ENCODE assay signal across 8 mouse cellular contexts in the genomic region with DNA sequence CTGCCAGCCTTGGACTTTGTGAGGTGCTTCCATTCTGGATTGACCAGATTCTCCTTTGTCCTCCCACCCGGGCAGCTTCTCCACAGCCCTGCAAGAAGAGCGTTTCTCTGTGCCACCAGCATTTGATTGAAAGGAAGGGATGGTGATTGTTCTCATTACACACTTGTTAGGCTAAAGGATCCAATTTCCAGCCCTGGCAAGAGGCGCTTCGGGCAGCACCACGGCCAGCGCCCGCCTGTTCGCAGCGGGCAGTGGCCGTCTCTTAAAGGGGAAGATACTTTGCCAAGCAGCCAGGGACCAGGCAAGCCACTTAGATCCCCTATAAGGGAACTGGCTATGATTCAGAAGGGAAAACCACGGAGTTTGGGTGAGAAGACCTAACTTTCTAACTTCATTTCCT. TPM values are rescaled to one million over a fixed set of nuclear protein-coding genes. Genes with fewer than 3 reads are reported as not detected.
A peak's percentile ranks its signal among the peaks of the same experiment; 100 is the strongest.
DNase-seq lines count a peak whose midpoint lies in the region; ATAC-seq and TF ChIP-seq lines count a peak whose summit lies in the region.

No protein-coding gene starts in this region.

- TF ChIP-seq POLR2A in bone marrow macrophage, adult 2 months (IDR thresholded peaks at IDR 0.05; ENCODE audit: borderline replicate concordance, low read depth, low read length), result no peak

- no peaks in the 10 kb centered on the region for H3K36me3 ChIP-seq in embryonic facial prominence, embryonic 14.5 days (ENCODE audit: control insufficient read depth, insufficient read depth, low read length)
- no peaks in the 10 kb centered on the region for H3K36me3 ChIP-seq in limb, embryonic 11.5 days (ENCODE audit: control insufficient read depth, insufficient read depth, low read length)
- no peaks in the 10 kb centered on the region for H3K36me3 ChIP-seq in neural tube, embryonic 12.5 days

- peak overlapping the region; percentile 53 for H3K4me2 ChIP-seq in embryonic facial prominence, embryonic 14.5 days (ENCODE audit: low read depth, low read length)
- peak overlapping the region; percentile 36 for H3K4me2 ChIP-seq in limb, embryonic 11.5 days (ENCODE audit: low read depth, severe bottlenecking)
- peak overlapping the region; percentile 62 for H3K4me2 ChIP-seq in neural tube, embryonic 12.5 days (replicated peaks)

- WGBS in embryonic facial prominence, embryonic 14.5 days, result 0% methylated on average over 11 of the region's 11 CpGs
- WGBS in limb, embryonic 11.5 days, result under 1% methylated on average over 11 of the region's 11 CpGs
- WGBS in neural tube, embryonic 12.5 days, result under 1% methylated on average over 11 of the region's 11 CpGs

- intact Hi-C loops in heart, postnatal 25 days (cut with DNase I), result no loop called here
- intact Hi-C loops in heart, postnatal 36 days (cut with DNase I), result no loop called here
- intact Hi-C loops in left cerebral cortex, postnatal 14 days (cut with DNase I), result loop anchor here (5.0 kb wide), 1 partner anchor 34 kb away; no protein-coding TSS in a partner anchor

- H3K27me3 ChIP-seq in embryonic facial prominence, embryonic 14.5 days (replicated peaks; ENCODE audit: control insufficient read depth, insufficient read depth, low read length), result peaks cover 58% of the 10 kb centered on the region
- H3K27me3 ChIP-seq in limb, embryonic 11.5 days (ENCODE audit: control insufficient read depth, insufficient read depth, low read length), result peaks cover 50% of the 10 kb centered on the region
- peaks cover 76% of the 10 kb centered on the region for H3K27me3 ChIP-seq in neural tube, embryonic 12.5 days (replicated peaks)

- H3K9me3 ChIP-seq in embryonic facial prominence, embryonic 14.5 days (ENCODE audit: control insufficient read depth, low read length), result no peaks in the 10 kb centered on the region
- no peaks in the 10 kb centered on the region for H3K9me3 ChIP-seq in limb, embryonic 11.5 days (ENCODE audit: control insufficient read depth, low read length)
- no peaks in the 10 kb centered on the region for H3K9me3 ChIP-seq in neural tube, embryonic 12.5 days

- DNase-seq in heart, adult 8-10 months (ENCODE audit: low spot score), result peak; percentile 7
- DNase-seq in heart, postnatal 25 days (ENCODE audit: low spot score), result no peak
- DNase-seq in embryonic facial prominence, embryonic 14.5 days (ENCODE audit: low spot score), result peak; percentile 79
- DNase-seq in heart, postnatal 36 days, result peak; percentile 29 to 41
- DNase-seq in limb, embryonic 11.5 days (ENCODE audit: low spot score), result peak; percentile 84
- DNase-seq in left cerebral cortex, postnatal 14 days (ENCODE audit: low spot score in 2 of 2), result no peak

- no peak overlapping the region for H3K27ac ChIP-seq in bone marrow macrophage, adult 2 months (ENCODE audit: insufficient read depth, low read depth, low read length)
- no peak overlapping the region for H3K27ac ChIP-seq in embryonic facial prominence, embryonic 14.5 days (replicated peaks; ENCODE audit: low read depth, low read length)
- no peak overlapping the region for H3K27ac ChIP-seq in limb, embryonic 11.5 days (replicated peaks; ENCODE audit: low read depth, low read length)
- no peak overlapping the region for H3K27ac ChIP-seq in neural tube, embryonic 12.5 days

- no peak for TF ChIP-seq CTCF in bone marrow macrophage, adult 2 months (IDR thresholded peaks at IDR 0.05; ENCODE audit: low read depth, low read length)

- H3K4me1 ChIP-seq in bone marrow macrophage, adult 2 months (ENCODE audit: control insufficient read depth, insufficient read depth, low read length), result peaks cover 11% of the 10 kb centered on the region
- H3K4me1 ChIP-seq in embryonic facial prominence, embryonic 14.5 days (ENCODE audit: control insufficient read depth, insufficient read depth, low read length), result 0 out of 2 replicates have a peak, but pooled peaks cover 6% of the 10 kb centered on the region
- peaks cover 4% of the 10 kb centered on the region; the same call in 1 of the 2 replicates for H3K4me1 ChIP-seq in limb, embryonic 11.5 days (ENCODE audit: control insufficient read depth, insufficient read depth, low read length)
- peaks cover 18% of the 10 kb centered on the region for H3K4me1 ChIP-seq in neural tube, embryonic 12.5 days

- peak overlapping the region; percentile 4; the same call in 1 of the 2 replicates for H3K4me3 ChIP-seq in bone marrow macrophage, adult 2 months (ENCODE audit: insufficient read depth, low read length)
- peak overlapping the region; percentile 30 for H3K4me3 ChIP-seq in embryonic facial prominence, embryonic 14.5 days (ENCODE audit: low read depth, low read length)
- H3K4me3 ChIP-seq in limb, embryonic 11.5 days (ENCODE audit: low read depth, low read length), result peak overlapping the region; percentile 15; the same call in 1 of the 2 replicates
- H3K4me3 ChIP-seq in neural tube, embryonic 12.5 days, result peak overlapping the region; percentile 33; the same call in 1 of the 2 replicates

- H3K9ac ChIP-seq in embryonic facial prominence, embryonic 14.5 days (ENCODE audit: low read depth, low read length), result peak overlapping the region; percentile 54; the same call in 1 of the 2 replicates
- no peak overlapping the region for H3K9ac ChIP-seq in limb, embryonic 11.5 days (ENCODE audit: low read length)
- H3K9ac ChIP-seq in neural tube, embryonic 12.5 days, result 0 out of 2 replicates have a peak overlapping the region, but pooled peaks have one; percentile 35

- no peak for ATAC-seq in embryonic facial prominence, embryonic 14.5 days (ENCODE audit: low read depth)
- ATAC-seq in limb, embryonic 11.5 days (ENCODE audit: insufficient number of reproducible peaks, low FRiP score, low TSS enrichment, low read depth), result no peak
- no peak for ATAC-seq in neural tube, embryonic 12.5 days (ENCODE audit: low FRiP score, low read depth)

RNA-seq across cellular contexts. Expression of a gene that starts 3.3 kb away (rescaled TPM):
- total RNA-seq in heart, adult 8-10 months (2022), result 100 to 1,000 TPM; 223 to 647 (median 436) TPM
- 100 to 1,000 TPM; 516 to 635 TPM for total RNA-seq in heart, postnatal 25 days (2021)
- 4.0 and 5.6 TPM in 2 replicates for polyA plus RNA-seq in bone marrow macrophage, adult 2 months (2012; ENCODE audit: insufficient read depth, insufficient read length, missing spikeins)
- 2,164 and 3,230 TPM in 2 replicates for polyA plus RNA-seq in embryonic facial prominence, embryonic 14.5 days (2014; fragmentation: Nextera tagmentation; extraction: Ambion mirVana)
- 100 to 1,000 TPM; 656 to 855 TPM for total RNA-seq in heart, postnatal 36 days (2021)
- polyA plus RNA-seq in limb, embryonic 11.5 days (2014; fragmentation: Nextera tagmentation; extraction: Ambion mirVana), result 12.0 and 13.5 TPM in 2 replicates
- polyA plus RNA-seq in neural tube, embryonic 12.5 days (2016; fragmentation: Nextera tagmentation; extraction: Ambion mirVana), result 56.3 and 78.1 TPM in 2 replicates
- total RNA-seq in left cerebral cortex, postnatal 14 days (2021), result 10 to 100 TPM in 1 of 2 experiments, 1 to 10 TPM in 1; 9.3 to 11.5 TPM

RNA-seq across cellular contexts. Expression of a gene that starts 31.3 kb away (rescaled TPM):
- total RNA-seq in heart, adult 8-10 months (2022), result 1 to 10 TPM in 1 of 4 experiments, under 1 TPM in 3; 0.44 to 1.4 (median 0.87) TPM
- 1 to 10 TPM; 1.3 to 1.6 TPM for total RNA-seq in heart, postnatal 25 days (2021)
- 3.7 and 5.9 TPM in 2 replicates for polyA plus RNA-seq in bone marrow macrophage, adult 2 months (2012; ENCODE audit: insufficient read depth, insufficient read length, missing spikeins)
- polyA plus RNA-seq in embryonic facial prominence, embryonic 14.5 days (2014; fragmentation: Nextera tagmentation; extraction: Ambion mirVana), result 4.4 and 4.6 TPM in 2 replicates
- total RNA-seq in heart, postnatal 36 days (2021), result 1 to 10 TPM; 1.3 to 1.6 TPM
- polyA plus RNA-seq in limb, embryonic 11.5 days (2014; fragmentation: Nextera tagmentation; extraction: Ambion mirVana), result 6.3 and 7.3 TPM in 2 replicates
- 8.2 and 8.5 TPM in 2 replicates for polyA plus RNA-seq in neural tube, embryonic 12.5 days (2016; fragmentation: Nextera tagmentation; extraction: Ambion mirVana)
- 10 to 100 TPM; 69.8 to 73.6 TPM for total RNA-seq in left cerebral cortex, postnatal 14 days (2021)

RNA-seq across cellular contexts. Expression of a gene that starts 57.8 kb away (rescaled TPM):
- 10 to 100 TPM in 2 of 4 experiments, 1 to 10 TPM in 2; 8.4 to 11.9 (median 10.2) TPM for total RNA-seq in heart, adult 8-10 months (2022)
- 10 to 100 TPM in 1 of 2 experiments, 1 to 10 TPM in 1; 9.2 to 11.9 TPM for total RNA-seq in heart, postnatal 25 days (2021)
- 13.1 and 18.8 TPM in 2 replicates for polyA plus RNA-seq in bone marrow macrophage, adult 2 months (2012; ENCODE audit: insufficient read depth, insufficient read length, missing spikeins)
- polyA plus RNA-seq in embryonic facial prominence, embryonic 14.5 days (2014; fragmentation: Nextera tagmentation; extraction: Ambion mirVana), result 30.4 and 31.8 TPM in 2 replicates
- 10 to 100 TPM; 11.2 TPM for total RNA-seq in heart, postnatal 36 days (2021)
- polyA plus RNA-seq in limb, embryonic 11.5 days (2014; fragmentation: Nextera tagmentation; extraction: Ambion mirVana), result 58.3 and 62.7 TPM in 2 replicates
- 38.5 and 39.8 TPM in 2 replicates for polyA plus RNA-seq in neural tube, embryonic 12.5 days (2016; fragmentation: Nextera tagmentation; extraction: Ambion mirVana)
- total RNA-seq in left cerebral cortex, postnatal 14 days (2021), result 10 to 100 TPM; 18.3 to 22.8 TPM

Comparison
In these comparisons a context has a peak if more than half of its experiments do, and no peak if none do; other contexts are left out.
1. DNase-seq: peak in heart, adult 8-10 months (single experiment), embryonic facial prominence, embryonic 14.5 days (single experiment), heart, postnatal 36 days (2 of 2) and limb, embryonic 11.5 days (single experiment); none in heart, postnatal 25 days (single experiment) and left cerebral cortex, postnatal 14 days (0 of 2).
2. RNA of a gene that starts 3.3 kb away (total RNA-seq): 656 to 855 TPM in heart, postnatal 36 days, 516 to 635 TPM in heart, postnatal 25 days and 223 to 647 TPM in heart, adult 8-10 months; 9.3 to 11.5 TPM in left cerebral cortex, postnatal 14 days; every median in the first group is over 10 times any median in the second.
3. RNA of a gene that starts 31.3 kb away (total RNA-seq): 69.8 to 73.6 TPM in left cerebral cortex, postnatal 14 days; 1.3 to 1.6 TPM in heart, postnatal 25 days, 1.3 to 1.6 TPM in heart, postnatal 36 days and 0.44 to 1.4 TPM in heart, adult 8-10 months; every median in the first group is over 10 times any median in the second.
4. Peak in every context shown above with its lines, with median percentiles within 50 percentile points of each other: H3K4me3 ChIP-seq and H3K4me2 ChIP-seq.